Mouse (Mus musculus) lung, adult 2 months (tissue): Measurements from ENCODE around the gene Setmar.

Experiments used
- CTCF ChIP-seq: fragments of 200-500 bp; IDR thresholded peaks from 2 replicates; pipeline ENCODE4 v1.5.1; 2011; ENCODE audit warnings: mild to moderate bottlenecking, low read length, control low read depth; ENCODE audit not compliant: insufficient read depth
- POLR2A ChIP-seq: fragments of 200-500 bp; IDR thresholded peaks from 2 replicates; pipeline ENCODE4 v1.6.1; 2011; ENCODE audit warnings: low read depth, mild to moderate bottlenecking, control low read depth, low read length, borderline replicate concordance; ENCODE audit errors: extremely low read depth

DNA sequence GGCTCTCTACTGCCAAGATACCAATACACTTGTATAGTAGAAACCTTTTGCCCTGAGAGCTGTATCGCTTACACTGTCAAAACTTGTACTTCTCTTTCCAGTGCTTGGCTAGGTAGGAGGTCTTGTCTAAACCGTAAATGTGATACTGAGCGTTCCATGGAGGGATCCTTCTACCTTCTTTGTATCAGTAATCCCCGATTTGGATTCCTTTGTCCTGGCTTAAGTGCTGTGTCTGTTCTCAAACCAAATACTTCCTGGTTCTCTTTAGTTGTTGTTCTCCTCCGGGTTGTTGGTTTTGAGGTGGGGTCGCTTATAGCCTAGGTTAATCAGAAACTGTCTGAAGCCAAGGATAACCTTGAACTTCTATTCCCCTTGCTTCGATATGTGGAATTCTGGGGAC, 6.1 kb downstream of the Setmar start:
- TF ChIP-seq CTCF (no peak), POLR2A (no peak)
